Mouse (Mus musculus): ENCODE measurements around the gene Ola1.

Gene Ola1

DNA sequence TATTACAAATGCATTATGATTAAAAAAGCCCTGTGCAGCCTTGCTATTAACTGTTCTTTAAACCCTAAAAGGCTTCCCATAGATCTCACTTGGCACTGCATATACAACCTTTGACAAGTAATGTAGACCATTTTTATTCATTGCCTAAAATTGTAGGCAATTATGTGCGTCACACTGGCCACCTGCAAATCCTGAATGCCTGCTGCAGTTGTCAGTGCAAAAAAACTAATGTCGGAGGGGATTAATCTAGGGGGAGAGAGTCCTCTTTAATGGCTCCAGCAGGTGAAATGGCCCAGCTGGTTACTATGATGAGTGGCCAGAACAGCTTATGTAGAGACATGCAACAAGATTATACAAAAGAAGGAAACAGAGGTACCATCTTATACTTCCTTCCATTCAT is 75.0 kb downstream of the Ola1 start:
- DNase-seq, result no peak

DNA sequence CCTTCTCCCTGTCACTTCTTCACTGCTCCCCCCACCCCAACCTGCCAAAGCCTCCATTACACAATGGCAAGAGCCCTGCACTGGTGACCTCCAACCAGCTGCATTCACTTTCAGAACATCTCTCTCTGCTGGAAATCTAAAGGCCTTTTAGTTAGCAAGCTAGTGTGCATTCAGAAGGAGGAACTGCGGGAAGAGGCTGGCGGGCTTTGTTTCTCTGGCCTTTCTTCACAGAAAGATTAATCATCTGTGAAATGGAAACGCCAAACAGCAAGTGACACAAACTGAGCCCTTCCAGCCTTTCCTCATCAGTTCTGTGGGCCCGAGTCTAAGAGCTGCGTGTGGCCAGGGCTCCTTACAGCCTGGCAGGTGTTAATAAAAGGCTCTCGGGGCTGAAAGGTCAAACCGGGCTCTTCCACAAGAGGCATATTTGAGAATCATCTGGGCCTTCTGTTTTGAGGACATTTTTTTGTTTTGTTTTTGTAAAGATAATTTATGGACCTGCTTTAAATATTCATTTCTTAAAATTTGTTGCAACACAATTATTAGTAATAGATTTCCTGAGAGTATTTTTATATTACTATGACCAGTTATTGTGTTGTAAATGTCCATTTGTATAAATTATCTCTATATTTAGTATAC is 75.8 kb downstream of the Ola1 start:
- DNase-seq, result no peak

DNA sequence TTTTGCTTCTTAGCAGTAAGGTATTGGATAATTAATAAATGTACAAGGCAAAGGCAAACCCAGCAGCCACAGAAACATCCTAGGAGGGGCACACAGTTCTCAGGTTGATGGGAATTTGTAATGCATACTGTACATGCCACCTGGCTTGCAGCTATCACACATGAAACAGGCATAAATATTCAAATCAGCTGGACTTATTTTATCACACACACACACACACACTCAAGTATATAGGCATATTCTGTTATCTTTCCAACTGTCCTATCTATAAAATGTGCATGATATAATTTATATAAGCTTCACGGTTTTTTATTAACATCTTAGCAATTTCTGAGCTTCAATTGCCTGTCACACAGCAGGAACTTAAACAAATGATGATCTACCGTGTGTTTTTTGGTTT is 85.8 kb downstream of the Ola1 start:
- no peak for DNase-seq

DNA sequence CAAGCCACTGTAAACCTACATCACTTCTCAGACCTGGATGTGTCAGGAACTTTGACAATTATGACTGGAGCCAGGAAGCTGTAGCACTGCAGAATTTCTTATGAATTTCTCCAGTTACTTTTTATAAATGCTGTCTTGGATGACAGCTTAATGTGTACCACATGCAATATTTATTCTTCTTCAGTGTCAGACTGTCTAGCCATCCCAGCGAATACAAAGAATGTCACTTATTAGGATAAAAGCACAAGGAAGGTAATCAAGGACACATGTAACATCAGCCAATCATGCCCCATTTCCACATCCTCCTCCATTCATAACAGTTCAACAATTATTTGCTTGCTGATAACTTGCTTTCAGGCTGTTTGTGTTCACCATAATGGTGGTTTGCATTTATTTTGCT is 91.0 kb downstream of the Ola1 start:
- DNase-seq, result no peak

DNA sequence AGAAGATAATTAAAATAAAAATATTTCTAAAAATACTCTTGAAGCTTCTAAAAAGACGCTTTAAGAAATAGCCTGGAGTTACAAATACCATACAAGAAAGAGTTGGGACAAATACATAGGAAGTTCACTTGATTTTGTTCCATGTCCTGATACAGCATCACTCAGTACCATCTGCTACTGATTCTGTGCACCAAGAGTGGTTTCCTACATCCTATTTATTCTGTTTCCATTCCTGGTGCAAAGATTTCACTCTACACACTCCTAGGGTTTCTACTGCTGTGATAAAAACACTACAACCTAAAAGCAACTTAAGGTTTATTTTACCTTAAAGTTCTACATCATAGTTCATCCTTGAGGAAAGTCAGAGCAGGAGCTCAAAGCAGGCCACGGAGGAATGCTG is 99.9 kb downstream of the Ola1 start:
- no peak for DNase-seq

DNA sequence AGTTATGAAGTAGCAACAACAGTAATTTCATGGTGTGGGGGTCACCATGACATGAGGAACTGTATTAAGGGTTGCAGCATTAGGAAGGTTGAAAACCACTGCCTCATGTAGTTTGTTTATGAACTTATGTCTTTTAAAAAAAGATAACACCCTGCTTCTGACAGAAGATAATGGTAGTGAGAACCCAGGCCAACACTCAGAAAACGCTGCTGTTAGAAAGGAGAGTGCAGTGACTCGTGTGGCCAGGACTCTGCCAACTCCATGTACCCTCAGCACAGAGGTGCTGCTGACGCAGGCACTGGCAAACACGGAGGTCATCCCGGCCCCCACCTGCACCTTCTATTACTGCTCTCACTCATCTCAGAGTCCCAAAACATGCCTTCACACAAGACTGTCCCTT is 111.6 kb downstream of the Ola1 start:
- no peak for DNase-seq

DNA sequence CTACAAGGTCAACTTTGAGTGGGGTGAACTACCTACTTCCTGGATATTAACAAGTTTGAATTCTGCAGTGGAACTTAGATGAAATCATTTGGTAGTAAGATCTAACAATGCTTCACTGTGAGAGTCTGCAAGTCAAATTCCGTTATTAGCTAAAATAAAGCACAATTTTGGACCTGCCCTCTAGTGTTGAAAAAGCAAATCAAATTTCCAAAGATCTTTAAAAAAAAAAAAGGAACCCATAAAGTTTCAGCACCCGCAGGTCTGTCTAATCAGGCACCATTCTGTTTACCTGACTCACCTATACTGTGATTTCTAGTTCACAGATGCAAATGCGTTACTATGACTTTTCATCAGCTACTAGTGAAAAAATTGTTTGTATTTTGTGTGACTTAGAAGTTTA is 122.2 kb downstream of the Ola1 start:
- DNase-seq, result no peak

DNA sequence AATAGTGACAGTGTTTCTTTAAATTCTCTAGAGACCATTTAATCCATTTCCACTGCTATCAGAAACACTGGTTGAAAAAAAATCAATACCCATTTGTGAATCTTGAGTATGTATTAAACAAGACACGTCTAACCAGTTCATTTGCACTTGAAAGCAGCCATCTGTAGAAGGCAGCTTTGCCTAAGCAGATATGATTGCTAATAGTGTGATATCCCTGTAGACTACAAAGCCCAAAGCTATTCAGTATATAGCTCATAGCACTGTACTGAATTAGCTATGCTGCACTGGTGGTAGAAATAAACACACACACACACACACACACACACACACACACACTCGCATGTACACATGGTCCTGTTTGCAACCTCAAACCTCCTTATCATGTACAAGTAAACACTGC is 123.4 kb downstream of the Ola1 start:
- no peak for DNase-seq

DNA sequence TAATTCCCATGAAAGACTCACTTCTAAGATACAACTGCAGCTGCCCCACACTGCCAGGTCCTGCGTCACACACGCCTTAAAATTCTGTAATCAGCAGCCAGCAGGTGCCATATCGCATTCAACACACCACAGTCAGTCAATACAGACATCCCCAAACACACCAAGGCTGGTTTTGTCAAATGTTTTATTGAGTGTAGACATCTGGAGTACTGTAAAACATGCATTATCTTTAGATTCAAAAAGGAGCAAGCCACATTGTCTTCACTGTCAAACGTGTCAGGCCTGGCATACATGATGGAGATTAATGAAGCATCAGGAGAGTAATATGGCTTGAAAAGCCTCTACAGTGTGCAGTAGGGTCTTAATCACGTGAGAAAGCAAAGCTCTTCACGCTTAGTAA is 125.7 kb downstream of the Ola1 start:
- peak; percentile 89 for DNase-seq

DNA sequence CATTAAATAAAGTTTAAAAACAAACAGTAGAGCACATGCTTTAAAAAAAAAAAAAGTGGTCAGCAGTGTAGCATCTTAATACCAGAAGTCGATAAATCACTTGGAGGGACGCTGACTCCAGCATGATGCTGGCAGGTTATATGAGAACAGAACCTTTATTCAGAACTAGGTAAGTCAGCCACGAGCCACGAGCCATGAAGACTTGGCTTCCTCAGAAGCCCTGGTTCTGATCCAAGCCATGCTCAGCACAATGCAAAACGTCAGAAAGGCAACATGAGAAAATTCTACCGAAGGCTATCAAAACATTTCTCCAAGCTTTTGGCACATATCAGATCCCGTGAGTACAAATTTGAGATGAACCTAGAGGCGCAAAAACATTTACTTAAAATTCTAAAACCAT is 127.4 kb downstream of the Ola1 start:
- DNase-seq, result no peak

DNA sequence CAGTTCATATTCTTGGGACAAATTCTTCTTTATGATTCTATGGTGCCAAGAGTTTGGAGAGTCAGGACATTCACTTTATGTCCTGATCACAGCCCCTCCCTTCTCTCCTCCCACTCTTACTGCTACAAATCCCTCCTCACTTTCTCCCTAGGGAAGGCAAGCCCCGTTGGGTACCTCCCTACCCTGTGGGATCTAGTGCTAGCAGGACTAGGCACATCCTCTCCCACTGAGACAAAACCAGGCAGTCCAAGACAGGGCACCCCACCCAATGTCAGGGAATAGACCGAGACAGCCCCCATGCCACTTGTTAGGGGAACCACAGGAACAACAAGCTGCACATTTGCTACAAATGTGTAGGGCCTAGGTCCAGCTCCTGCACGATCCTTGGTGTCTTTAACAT is 131.1 kb downstream of the Ola1 start:
- DNase-seq, result no peak

DNA sequence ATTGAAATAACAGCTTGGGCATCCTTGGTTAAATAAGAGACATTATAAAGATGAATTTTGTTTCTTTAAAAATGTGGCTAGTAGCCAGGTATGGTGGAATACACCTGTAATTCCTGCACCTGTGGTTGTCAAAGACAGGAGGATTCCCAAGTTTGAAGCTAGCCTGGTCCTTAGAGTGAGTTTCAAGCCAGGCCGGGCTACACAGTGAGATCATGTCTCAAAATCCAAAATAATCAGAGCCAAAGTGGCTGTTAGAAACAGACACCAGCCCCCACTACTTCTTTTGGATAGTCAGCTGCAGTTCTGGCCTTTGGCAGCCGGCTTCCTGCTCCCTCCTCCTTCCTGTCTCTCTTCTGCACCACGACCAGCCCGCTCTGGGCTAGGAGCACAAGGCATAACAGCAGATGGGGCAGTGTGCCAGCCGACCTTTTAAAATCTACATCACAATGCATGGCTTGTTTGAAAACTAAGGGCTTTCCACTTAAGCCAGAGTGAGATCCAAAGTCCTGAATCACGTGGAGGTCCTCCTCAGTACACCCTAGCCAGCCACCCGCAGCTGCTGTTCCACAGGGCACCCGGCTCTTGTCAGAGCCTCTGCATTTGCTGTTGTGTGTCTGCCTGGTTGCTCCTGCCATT is 132.9 kb downstream of the Ola1 start:
- DNase-seq, result no peak

DNA sequence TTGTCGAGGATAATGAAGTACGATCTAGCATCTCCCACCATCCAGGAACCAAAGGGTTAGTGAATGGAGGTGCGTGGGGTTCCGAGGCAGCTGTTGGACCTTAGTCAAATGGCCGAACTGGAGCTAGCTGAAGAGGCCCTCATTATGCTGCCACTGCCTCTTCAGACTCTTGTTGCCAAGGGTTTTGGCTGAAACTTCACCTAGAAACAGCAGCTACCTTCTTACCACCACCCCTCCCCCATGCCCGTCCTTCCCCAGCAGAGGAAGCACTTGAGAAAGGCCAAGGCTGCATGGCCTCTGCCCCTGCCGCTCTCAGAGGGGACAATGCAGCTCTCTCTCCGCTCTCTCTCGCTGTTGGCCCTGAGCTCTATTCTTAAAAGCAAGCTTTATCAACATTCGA is 136.2 kb downstream of the Ola1 start:
- no peak for DNase-seq

DNA sequence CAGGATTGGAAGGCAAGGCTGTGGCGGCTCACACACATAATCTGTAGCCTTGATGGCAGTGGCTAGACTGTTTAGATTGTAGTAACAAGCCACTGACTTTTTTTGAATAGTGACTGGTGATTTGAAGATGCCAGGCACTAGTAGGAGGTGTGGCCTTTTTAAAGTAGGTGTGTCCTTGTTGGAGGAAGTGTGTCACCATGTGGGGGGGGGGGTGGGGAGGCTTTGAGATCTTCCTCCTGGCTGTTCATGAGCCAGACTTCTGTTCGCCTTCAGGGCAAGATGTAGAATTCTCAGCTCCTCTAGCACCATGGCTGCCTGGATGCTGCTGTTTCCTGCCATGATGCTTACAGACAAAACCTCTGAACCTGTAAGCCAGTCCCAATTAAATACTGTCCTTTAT is 136.9 kb downstream of the Ola1 start:
- DNase-seq, result no peak

DNA sequence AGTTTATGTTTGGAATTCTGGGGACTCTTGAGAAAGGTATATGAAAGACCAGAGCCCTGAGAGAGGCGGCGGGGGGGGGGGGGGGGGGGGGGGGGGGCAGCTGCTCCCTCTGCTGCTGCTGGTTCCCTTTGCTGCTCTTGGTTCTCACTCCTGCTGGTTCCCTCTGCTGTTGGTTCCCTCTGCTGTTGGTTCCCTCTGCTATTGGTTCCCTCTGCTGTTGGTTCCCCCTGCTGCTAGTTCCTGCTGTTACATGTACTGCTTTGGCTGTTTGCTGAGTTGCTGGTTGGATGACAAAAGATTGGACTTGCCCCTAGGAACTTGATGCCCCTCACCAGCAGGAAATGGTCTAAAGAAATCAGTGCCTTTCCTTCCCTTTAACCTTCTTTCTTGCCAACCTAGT is 138.6 kb downstream of the Ola1 start:
- DNase-seq, result no peak

DNA sequence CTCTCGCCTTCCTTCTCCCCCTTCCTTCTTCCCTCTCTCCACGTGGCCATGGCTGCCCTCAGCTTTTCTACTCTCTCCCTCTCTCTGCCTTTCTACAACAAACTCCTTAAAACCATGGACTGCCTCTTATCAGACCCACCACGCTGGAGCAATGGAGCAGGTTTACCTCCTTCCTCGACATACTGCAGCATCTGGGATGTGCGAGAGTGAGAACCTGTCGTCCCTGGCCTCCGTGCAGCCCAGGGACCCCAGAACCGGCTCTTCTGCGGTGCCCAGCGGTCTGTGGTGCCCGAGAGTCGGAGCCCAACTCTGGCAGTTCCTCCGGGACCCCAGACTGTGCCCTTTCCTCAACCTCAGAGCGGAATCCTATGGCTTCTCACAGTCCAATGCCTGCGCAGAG is 139.4 kb downstream of the Ola1 start:
- DNase-seq, result no peak

DNA sequence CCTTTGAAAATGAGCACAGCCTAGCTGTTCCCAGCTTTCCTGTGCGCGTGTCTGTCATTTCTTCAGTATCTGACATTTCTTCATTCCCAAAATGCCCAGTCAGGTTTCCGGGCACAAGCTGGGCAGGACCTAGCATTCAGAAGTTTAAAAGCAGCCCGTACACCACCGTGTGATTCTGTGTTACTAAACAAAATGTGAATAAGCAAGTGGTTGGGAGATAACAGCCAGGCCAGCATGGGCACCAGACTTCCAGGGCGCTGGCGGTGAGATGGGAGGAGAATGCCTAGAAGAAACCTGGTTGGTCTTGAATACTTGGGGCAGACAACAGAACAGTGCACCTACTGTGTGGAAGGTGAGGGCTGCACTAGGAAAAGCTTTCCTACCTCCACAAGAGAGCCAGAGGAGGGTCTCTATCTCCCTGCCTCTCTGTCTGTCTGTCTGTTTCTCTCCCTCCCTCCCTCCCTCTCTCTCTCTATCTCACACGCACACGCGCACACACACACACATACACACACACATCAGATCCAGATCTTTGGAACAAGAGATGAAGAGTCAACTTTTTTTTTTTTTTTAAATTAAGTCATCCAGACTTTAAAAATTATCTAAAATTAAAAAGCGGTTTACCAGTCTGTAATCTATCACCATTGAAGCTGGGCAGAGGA is 144.8 kb downstream of the Ola1 start:
- DNase-seq, result no peak

DNA sequence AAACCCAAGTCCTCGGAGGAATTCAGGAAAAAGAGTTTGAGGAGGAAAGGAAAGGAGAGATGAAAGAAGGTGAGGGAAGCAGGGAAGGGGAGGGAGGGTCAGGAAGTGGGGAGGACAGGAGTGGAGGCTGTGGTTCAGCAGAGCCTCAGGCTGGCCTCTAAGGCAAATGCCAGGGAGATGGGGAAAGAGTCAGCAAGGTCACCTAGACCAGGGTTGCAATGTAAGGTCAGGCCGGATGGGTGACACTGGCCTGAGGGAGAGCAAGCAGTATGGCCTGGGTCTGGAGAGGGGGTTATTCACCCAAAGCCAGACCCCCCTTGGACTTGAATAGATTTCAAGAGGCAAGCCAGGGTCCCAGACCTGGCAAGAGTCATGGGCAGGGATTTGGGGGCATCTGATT is 147.5 kb downstream of the Ola1 start:
- no peak for DNase-seq

DNA sequence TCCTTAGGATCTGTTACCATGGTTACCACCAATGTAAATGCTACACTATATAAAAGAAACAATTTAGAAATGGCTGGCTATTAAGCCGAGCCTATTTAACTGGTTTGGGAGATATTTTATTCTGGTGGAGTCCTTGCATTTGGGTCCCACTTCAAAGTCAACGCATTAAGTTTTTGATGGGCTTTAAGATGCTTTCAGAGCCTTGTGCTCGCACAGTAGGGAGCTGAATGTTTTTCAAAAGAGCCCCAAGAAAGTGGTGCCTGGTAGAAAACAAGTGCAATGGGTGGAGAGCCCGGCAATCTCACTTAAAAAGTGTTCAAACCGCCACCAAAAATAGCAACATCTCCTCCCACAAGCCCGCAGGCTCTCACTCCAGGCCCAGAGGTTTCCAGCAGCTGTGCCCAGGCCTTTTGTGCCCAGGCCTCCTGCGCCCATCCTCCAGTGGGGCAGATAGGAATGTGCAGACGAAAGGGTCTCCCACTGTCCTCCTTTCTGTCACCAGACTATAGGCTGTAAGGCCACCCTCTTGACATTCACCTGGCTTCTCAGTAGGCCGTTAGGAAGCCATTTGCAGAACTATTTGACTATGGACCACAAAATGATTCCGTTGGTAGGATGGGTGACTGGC is 148.2 kb downstream of the Ola1 start:
- no peak for DNase-seq

DNA sequence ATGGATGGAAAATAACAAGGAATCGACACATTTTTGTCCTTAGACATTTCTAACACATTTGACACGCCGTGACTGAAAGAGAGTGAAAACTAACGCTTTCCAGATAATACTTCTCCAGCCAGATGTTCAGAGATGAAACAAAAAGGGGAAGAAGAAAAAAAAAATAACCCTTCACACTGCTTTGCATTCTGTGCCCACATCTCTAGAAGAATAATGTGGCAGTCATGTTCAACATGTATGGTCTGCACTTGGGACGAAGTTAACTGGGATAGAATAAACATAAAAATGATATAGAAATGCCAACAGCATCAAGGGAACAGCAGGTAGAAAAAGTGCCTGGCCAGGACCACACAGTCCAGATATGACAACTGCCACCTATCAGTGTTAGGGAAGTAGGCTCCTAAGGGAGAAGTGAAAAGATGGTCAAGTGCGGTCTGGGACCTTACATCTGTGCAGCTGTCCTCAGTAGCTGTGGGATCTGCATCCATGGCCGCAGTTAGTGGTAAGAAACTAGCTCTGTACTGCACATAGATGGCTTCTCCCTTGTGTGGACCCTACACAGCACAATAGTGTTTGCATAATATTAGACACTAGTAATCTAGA is 149.4 kb downstream of the Ola1 start:
- no peak for DNase-seq

DNA sequence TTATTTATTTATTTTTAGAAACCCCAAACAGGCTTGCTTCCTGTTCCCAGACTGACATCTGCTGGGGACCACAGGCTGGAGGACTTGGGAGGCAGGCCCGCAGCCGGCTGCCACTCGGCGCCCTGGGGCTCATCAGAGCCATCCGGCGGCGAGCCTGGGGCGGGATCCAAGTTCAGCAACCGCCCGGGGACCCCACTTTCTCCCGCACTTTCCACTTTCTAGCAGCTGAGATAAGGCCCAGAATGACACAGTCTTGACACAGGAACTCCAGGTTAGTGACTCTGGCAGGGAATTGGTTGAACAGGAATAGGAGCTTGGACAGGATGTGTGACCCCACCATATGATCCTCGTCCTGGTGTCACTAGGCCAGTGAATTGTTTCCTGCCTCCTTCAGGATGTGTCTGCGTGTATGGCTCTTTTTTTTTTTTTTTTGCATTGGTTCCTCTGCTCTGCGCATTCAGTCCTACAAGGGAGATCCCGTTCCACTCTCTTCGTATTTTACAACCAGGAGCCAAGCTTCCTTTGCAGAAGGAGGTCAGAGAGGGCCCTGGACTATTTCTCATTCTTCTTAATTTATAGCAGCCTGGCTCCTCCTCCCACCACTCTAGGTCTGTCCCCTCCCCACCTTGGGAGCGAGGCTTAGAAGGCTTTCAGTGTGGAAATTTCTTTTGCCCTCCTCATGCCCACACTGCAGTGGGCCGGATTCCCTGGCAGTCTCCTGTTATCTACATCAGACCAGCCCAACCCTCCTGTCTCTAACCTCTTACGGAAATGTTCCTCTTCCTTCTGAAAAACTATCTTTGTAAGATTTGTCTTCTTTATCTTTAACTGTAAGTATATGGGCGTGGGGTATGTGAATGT is 152.2 kb downstream of the Ola1 start:
- peak; percentile 48 for DNase-seq

DNA sequence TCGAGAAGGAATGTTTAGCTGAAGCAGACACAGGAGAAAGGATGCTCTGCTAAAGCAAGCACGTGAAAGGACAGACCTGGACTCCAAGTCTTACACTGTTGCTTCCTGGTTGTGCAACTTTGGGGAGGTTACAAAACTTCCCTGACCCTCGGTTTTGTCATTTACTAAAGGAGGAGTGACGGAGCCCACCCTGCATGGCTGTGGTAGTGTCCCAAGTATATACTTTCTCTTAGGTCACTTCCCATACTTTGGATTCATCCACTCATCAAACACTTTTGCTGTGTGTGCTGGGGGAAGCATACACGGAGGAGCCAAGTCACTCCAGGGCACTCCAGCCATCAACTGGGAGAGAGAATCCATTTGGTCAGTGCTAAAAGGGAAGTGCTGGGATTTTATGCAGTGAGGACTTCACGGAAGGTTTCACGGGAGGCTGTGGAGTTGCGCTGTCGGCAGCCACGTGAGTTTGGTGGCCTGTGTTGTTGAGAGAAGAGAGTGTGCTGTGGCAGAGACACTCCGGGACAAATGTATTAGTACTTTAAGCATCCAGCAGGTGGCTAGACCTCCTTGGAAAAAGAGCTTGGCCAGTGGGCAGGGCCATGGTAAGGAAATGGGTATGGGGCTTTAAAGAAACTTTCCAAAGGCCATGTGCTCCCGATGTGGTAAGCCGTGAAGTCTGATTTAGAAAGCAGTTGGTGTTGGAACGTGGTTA is 154.7 kb downstream of the Ola1 start:
- DNase-seq, result no peak
